Mouse (Mus musculus): Measurements from ENCODE around the gene Cxcr6. TPM values are rescaled to one million over a fixed set of nuclear protein-coding genes. Genes with fewer than 3 reads are reported as not detected.
A peak's percentile ranks its signal among the peaks of the same experiment; 100 is the strongest.
"Not testable (repeated sequence)": the region's sequence is repeated elsewhere in the genome, so short reads cannot be mapped to it uniquely, and the experiment has no call there.

Gene Cxcr6
- total RNA-seq (2015; ENCODE audit: low replicate concordance) (3.6 and 5.9 TPM in 2 replicates), total RNA-seq (2017; ENCODE audit: low replicate concordance) (0.64 TPM in 1 of 2 replicates, not detected in the other)

- ATAC-seq (replicated peaks; ENCODE audit: low FRiP score, poor library complexity, severe bottlenecking): no peak
Observed at GRCm38 (mm10) chr9:123806267-123806666, at the start of gene Cxcr6. Gene Cxcr6, plus strand, starts transcription at chr9:123806475.

- no peak for ATAC-seq (replicated peaks; ENCODE audit: low FRiP score, poor library complexity, severe bottlenecking)
Observed at GRCm38 (mm10) chr9:123756752-123757151, 49.5 kb upstream of the Cxcr6 start.

- ATAC-seq (replicated peaks; ENCODE audit: low FRiP score, poor library complexity, severe bottlenecking): no peak
Observed at GRCm38 (mm10) chr9:123757326-123757725, 48.9 kb upstream of the Cxcr6 start.

- no peak for ATAC-seq (replicated peaks; ENCODE audit: low FRiP score, poor library complexity, severe bottlenecking)
Observed at GRCm38 (mm10) chr9:123758156-123758555, 48.1 kb upstream of the Cxcr6 start.

GRCm38 (mm10) chr9:123758645-123759044, 47.6 kb upstream of the Cxcr6 start:
- ATAC-seq (replicated peaks; ENCODE audit: low FRiP score, poor library complexity, severe bottlenecking): no peak

DNA sequence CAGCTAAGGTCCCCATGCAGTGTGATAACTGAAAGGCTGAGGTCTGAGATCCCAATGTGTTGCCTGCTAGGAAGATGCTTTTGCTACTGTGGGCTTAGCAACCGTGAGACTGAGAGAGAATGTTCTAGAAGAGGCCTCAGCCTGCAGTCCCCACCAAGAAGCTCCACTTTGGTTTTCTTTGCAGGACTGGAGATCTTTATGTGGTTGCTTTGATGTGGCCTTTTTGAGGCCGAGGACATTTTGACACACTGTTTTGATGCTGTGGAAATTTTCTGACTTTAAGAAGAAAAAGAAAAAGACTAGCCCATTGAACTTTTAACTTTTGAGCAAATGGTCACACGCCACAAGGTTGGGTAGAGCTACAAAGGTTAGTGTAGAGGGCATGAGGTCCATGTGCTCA, 45.5 kb upstream of the Cxcr6 start:
- ATAC-seq (replicated peaks; ENCODE audit: low FRiP score, poor library complexity, severe bottlenecking): no peak

DNA sequence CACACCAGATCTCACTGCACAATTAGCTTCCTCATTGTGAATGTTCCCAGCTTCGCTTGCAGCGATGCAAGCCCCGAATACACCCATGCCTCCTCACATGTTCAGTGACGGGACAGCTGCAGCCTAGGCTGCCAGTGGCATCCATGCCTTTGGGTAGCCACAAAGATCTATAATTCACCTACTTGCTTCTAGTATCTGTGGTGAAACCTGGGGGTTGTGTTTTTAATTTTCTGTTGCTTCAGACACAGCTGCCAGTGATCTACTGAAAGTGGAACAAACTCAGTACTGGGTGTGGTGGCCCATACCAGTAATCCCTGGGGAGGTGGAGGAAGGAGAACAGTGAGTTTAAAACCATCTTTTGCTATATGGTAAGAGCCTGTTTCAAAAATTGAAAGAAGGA, 43.4 kb upstream of the Cxcr6 start:
- ATAC-seq (replicated peaks; ENCODE audit: low FRiP score, poor library complexity, severe bottlenecking): no peak

DNA sequence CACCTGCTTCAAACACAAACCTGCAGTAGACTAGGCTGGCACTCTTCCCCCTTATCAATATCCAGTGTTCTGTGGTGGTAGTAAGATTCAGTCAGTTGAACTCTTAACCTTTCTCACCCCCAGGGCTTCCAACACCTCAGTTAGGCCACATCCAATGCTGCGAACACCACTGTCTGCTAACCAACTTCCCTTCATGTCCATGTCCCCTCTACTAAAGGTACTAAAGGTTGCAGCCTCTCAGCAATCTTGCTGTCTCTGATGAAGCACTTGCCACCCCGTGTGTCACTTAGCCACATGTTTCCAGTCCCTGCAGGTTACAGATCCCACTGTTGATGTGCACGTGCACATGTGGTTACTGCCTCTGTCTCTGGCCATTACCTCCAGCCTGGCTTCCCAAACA, 42.5 kb upstream of the Cxcr6 start:
- no peak for ATAC-seq (replicated peaks; ENCODE audit: low FRiP score, poor library complexity, severe bottlenecking)

- no peak; the same call in 1 of the 2 replicates for ATAC-seq (replicated peaks; ENCODE audit: low FRiP score, poor library complexity, severe bottlenecking)
Observed at GRCm38 (mm10) chr9:123766996-123767395, 39.3 kb upstream of the Cxcr6 start.

GRCm38 (mm10) chr9:123768443-123768842, 37.8 kb upstream of the Cxcr6 start:
- ATAC-seq (replicated peaks; ENCODE audit: low FRiP score, poor library complexity, severe bottlenecking): no peak

GRCm38 (mm10) chr9:123769532-123769931, 36.7 kb upstream of the Cxcr6 start:
- ATAC-seq (replicated peaks; ENCODE audit: low FRiP score, poor library complexity, severe bottlenecking): no peak

GRCm38 (mm10) chr9:123773299-123773698, 33.0 kb upstream of the Cxcr6 start:
- ATAC-seq (replicated peaks; ENCODE audit: low FRiP score, poor library complexity, severe bottlenecking): not testable (repeated sequence)

GRCm38 (mm10) chr9:123788855-123789529, 17.3 kb upstream of the Cxcr6 start:
- ATAC-seq (replicated peaks; ENCODE audit: low FRiP score, poor library complexity, severe bottlenecking): no peak

DNA sequence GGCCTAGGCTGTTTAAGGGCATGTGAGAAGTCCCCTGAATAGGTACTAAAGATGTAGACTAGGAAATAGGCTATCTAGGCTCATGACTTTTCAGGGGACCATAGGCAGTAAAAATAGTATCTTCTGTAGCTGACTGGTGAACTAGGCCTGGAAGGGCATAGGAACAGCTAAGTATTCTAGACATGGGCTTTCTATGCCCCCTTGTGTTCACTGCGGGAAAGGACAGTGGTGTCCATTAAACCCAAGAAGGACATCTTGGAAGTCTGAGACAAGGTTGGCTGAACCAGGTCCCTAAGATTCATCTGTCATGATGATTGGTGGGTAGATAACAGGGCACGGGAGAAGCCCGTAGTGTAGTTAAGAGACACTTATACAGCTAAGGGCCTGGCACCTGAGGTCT, 10.1 kb upstream of the Cxcr6 start:
- ATAC-seq (replicated peaks; ENCODE audit: low FRiP score, poor library complexity, severe bottlenecking): peak; percentile 56; the same call in 1 of the 2 replicates

DNA sequence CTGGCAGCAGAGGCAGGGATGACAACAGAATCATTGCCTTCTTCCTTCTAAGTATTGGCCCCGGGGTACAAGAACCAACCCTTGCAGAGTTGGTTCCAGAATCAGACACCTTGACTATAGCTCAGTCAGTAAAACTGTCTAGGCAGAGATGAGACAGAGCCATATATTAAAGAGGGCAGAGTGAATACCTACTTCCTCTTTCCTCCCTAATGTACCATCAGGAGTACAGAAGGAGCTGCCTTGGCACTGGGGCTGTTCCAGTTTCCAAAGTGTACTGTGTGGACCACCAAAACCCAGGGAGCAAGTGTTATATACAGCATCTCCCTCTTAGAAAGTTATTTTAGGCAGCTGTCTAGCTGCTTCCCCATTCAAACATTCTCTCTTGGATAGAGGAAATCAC, 4.7 kb upstream of the Cxcr6 start:
- no peak for ATAC-seq (replicated peaks; ENCODE audit: low FRiP score, poor library complexity, severe bottlenecking)

GRCm38 (mm10) chr9:123802421-123802820, 3.9 kb upstream of the Cxcr6 start:
- no peak for ATAC-seq (replicated peaks; ENCODE audit: low FRiP score, poor library complexity, severe bottlenecking)

DNA sequence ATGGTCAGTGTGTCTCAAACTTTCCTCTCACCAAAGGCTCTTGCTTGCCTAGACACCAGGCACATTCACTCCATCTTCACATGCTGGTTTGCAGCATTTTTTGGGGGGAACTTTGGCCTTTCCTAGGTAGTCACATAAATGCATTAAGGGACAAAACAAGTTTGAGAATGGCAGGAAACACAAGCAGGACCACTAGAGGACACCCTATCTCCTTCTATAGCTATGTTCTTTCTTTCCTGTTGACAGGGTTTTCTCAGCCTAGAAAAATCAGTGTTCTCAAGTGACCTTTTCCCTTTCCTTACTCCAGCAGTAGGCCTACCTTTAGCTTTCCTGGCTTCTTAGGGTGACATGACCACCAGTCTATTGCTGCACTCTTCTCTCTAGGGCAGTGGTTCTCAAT, 3.4 kb upstream of the Cxcr6 start:
- no peak for ATAC-seq (replicated peaks; ENCODE audit: low FRiP score, poor library complexity, severe bottlenecking)

DNA sequence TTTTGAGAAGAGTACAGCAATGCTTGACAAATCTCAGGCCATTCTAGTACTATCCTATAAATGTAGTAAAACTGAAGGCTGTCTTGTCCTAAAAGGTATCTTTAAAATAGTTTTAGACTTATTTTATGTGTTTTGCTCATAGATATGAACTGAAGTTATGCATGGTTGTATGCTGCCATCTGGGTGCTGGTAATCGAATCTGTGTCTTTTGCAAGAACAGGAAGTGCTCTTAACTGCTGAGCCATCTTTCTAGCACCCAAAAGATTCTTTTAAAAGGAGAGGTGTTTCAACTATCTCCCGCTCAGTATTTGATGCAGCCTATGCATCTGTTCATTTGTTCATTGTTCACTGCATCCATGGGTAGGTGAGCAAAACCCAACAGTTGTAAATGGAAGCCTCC, 1.0 kb upstream of the Cxcr6 start:
- no peak for ATAC-seq (replicated peaks; ENCODE audit: low FRiP score, poor library complexity, severe bottlenecking)

- ATAC-seq (replicated peaks; ENCODE audit: low FRiP score, poor library complexity, severe bottlenecking): no peak
Observed at GRCm38 (mm10) chr9:123808583-123808982, 2.3 kb downstream of the Cxcr6 start.

DNA sequence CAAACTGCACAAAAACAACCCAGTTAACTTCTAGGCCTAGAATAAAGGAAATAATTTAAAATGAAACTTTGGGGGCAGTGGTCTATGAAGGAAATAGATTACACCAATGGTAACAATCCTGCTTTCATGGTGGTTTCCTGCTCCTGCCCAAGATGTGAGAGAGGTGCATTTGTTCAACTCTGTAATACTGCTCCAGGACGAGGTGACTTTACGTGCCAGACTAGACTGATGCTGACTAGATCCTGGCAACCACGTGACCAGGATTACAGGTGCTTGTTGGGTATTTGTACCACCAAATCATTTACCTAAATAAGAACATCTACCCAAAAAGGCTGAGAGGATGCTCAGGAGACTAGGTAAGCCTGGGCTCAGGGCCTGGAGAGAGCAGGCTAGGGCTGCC, 5.6 kb downstream of the Cxcr6 start:
- no peak for ATAC-seq (replicated peaks; ENCODE audit: low FRiP score, poor library complexity, severe bottlenecking)

DNA sequence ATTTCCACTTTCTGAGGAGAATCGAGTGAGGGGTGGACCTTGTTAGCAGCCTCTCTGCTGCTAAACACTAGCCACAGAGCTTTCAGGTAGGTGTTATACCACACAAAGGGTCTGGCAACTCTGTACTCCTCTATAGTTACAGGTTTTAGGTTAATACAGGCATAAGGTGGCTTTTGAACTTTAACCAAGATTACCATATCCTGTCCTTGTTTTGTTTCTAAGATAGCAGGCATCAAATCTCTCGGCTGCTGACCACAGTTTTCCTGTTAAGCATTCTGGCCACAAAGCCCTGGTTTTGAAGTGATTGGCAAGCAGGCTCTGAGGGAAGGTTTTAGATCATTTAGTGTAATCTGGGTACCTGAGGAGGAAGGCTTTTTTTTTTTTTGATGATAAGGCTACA, 8.1 kb downstream of the Cxcr6 start:
- no peak for ATAC-seq (replicated peaks; ENCODE audit: low FRiP score, poor library complexity, severe bottlenecking)

GRCm38 (mm10) chr9:123814821-123815220, 8.5 kb downstream of the Cxcr6 start:
- no peak for ATAC-seq (replicated peaks; ENCODE audit: low FRiP score, poor library complexity, severe bottlenecking)
